Mouse (Mus musculus): ENCODE measurements around the gene Hnrnpr.

- TF ChIP-seq GATA1 (IDR thresholded peaks at IDR 0.05; ENCODE audit: low read length), result no peak
- no peak for TF ChIP-seq TAL1 (IDR thresholded peaks at IDR 0.05; ENCODE audit: low read length)
Measured at GRCm38 (mm10) chr4:136369727-136370126, 59.0 kb downstream of the Hnrnpr start.

All from erythroblast, embryonic 14.5 days (primary cell).